27 mouse cellular contexts compared by ENCODE assay signal in the genomic region with DNA sequence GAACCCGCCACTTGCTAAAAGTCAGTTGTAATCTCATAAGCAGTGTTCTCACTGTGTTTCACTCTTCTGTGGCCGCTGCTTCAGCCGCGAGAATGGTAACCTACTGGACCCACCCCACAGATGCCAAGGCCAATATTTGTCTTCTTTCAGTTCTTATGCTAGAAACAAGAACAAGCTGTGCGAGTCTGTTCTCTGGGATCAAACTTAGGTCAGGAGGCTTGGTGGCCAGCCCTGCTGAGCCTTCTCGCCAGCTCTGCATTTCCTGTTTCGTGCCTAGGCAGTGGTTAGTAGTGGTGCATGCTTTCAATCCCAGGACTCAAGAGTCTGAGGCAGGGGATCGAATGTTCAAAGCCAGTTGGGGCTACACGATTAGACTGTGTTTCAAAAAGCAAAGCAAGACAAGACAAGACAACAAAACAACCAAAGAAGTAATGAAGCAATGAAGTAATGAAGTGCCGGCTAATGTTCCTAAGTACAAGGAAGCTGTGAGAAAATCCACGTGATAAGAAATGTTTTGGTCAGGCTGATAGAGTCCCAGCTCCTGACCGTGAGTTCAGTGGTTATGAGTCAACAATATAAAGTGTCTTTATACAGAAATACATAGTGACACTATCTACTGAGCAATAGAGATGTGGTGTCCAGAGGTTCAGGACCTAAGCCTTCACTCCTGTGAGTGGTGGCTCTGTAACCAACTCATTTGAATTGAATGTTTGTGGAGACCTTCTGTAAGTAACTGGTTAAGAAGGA. TPM values are rescaled to one million over a fixed set of nuclear protein-coding genes. Genes with fewer than 3 reads are reported as not detected.
A peak's percentile ranks its signal among the peaks of the same experiment; 100 is the strongest.
DNase-seq lines count a peak whose midpoint lies in the region; ATAC-seq and TF ChIP-seq lines count a peak whose summit lies in the region.
"Had no signal": no experiment of that assay in that cellular context is flagged by ENCODE, and none has a peak within 500 bp of the region (broad histone marks: within the 10 kb centered on the region; RNA-seq: fewer than 3 reads in every experiment).

No protein-coding gene starts in this region.

- no peak overlapping the region for H3K4me2 ChIP-seq in lung, postnatal 0 days (replicated peaks; ENCODE audit: low read depth, low read length)
- H3K4me2 ChIP-seq in stomach, embryonic 15.5 days: no peak overlapping the region
- H3K4me2 ChIP-seq: forebrain, embryonic 13.5 days; liver, embryonic 12.5 days; midbrain, embryonic 13.5 days had no signal

- no peak overlapping the region for H3K4me3 ChIP-seq in lung, postnatal 0 days (ENCODE audit: low read depth, low read length)
- H3K4me3 ChIP-seq in stomach, embryonic 15.5 days (replicated peaks): no peak overlapping the region
- H3K4me3 ChIP-seq in heart, embryonic 10.5 days: no peak overlapping the region
- H3K4me3 ChIP-seq: forebrain, embryonic 13.5 days; liver, embryonic 12.5 days; midbrain, embryonic 13.5 days; myocyte had no signal

- H3K27me3 ChIP-seq in lung, postnatal 0 days (replicated peaks; ENCODE audit: insufficient read depth, low read length): no peaks in the 10 kb centered on the region
- H3K27me3 ChIP-seq in stomach, embryonic 15.5 days (replicated peaks): no peaks in the 10 kb centered on the region
- H3K27me3 ChIP-seq in heart, embryonic 10.5 days (ENCODE audit: insufficient read depth, poor library complexity, severe bottlenecking): no peaks in the 10 kb centered on the region
- H3K27me3 ChIP-seq: forebrain, embryonic 13.5 days; liver, embryonic 12.5 days; midbrain, embryonic 13.5 days had no signal

- no peak for TF ChIP-seq EP300 in lung, postnatal 0 days (IDR thresholded peaks at IDR 0.05)

- no peak overlapping the region for H3K27ac ChIP-seq in lung, postnatal 0 days (ENCODE audit: low read length)
- H3K27ac ChIP-seq in stomach, embryonic 15.5 days: peak overlapping the region; percentile 13; the same call in 1 of the 2 replicates
- no peak overlapping the region for H3K27ac ChIP-seq in heart, embryonic 10.5 days
- H3K27ac ChIP-seq: forebrain, embryonic 13.5 days; hindbrain, postnatal 0 days; liver, embryonic 12.5 days; macrophage; midbrain, embryonic 13.5 days had no signal

- H3K36me3 ChIP-seq in lung, postnatal 0 days (ENCODE audit: insufficient read depth, low read length): no peaks in the 10 kb centered on the region
- H3K36me3 ChIP-seq in stomach, embryonic 15.5 days: no peaks in the 10 kb centered on the region
- no peaks in the 10 kb centered on the region for H3K36me3 ChIP-seq in heart, embryonic 10.5 days
- H3K36me3 ChIP-seq: liver, embryonic 12.5 days had no signal

- WGBS in lung, postnatal 0 days: 63% methylated on average over 12 of the region's 12 CpGs
- WGBS in stomach, embryonic 15.5 days: 71% methylated on average over 12 of the region's 12 CpGs
- WGBS in heart, embryonic 10.5 days: 82% methylated on average over 12 of the region's 12 CpGs

- peak; percentile 54 for ATAC-seq in lung, postnatal 0 days
- ATAC-seq in stomach, embryonic 15.5 days (ENCODE audit: insufficient read depth, low FRiP score, low read depth): peak; percentile 65
- ATAC-seq: forebrain, embryonic 13.5 days; hindbrain, postnatal 0 days; liver, embryonic 12.5 days; midbrain, embryonic 13.5 days had no signal

- DNase-seq in heart, adult 18-20 months: peak; percentile 12 to 36
- no peak for DNase-seq in heart, postnatal 4 days
- DNase-seq in 416B (ENCODE audit: low read depth): peak; percentile 15
- DNase-seq in lung, postnatal 0 days (ENCODE audit: low spot score): peak; percentile 33
- DNase-seq in Muller cell, postnatal 12 days (ENCODE audit: inconsistent ontology term): no peak
- DNase-seq in yolk sac, embryonic 10.5 days (ENCODE audit: low spot score): no peak
- no peak for DNase-seq in heart, embryonic 10.5 days (ENCODE audit: low spot score)
- DNase-seq: adrenal gland, adult 8-10 months; cerebellum, adult 11-12 months; cerebellum, postnatal 36 days; gastrocnemius, postnatal 36 days; kidney, adult 8-10 months; kidney, postnatal 36 days; left cerebral cortex, postnatal 4 days; retina, postnatal 1 day had no signal

- no peaks in the 10 kb centered on the region for H3K4me1 ChIP-seq in lung, postnatal 0 days (ENCODE audit: insufficient read depth, low read depth, low read length)
- H3K4me1 ChIP-seq in stomach, embryonic 15.5 days: no peaks in the 10 kb centered on the region
- peaks cover 7% of the 10 kb centered on the region for H3K4me1 ChIP-seq in heart, embryonic 10.5 days
- H3K4me1 ChIP-seq: midbrain, embryonic 13.5 days had no signal

- TF ChIP-seq CTCF in lung, postnatal 0 days (IDR thresholded peaks at IDR 0.05): no peak

- no peaks in the 10 kb centered on the region for H3K9me3 ChIP-seq in lung, postnatal 0 days (ENCODE audit: low read length)
- H3K9me3 ChIP-seq in stomach, embryonic 15.5 days: no peaks in the 10 kb centered on the region
- no peaks in the 10 kb centered on the region for H3K9me3 ChIP-seq in heart, embryonic 10.5 days
- H3K9me3 ChIP-seq: forebrain, embryonic 13.5 days; liver, embryonic 12.5 days; midbrain, embryonic 13.5 days had no signal

- H3K9ac ChIP-seq in lung, postnatal 0 days (replicated peaks; ENCODE audit: low read depth): no peak overlapping the region
- H3K9ac ChIP-seq in stomach, embryonic 15.5 days: no peak overlapping the region
- H3K9ac ChIP-seq: forebrain, embryonic 13.5 days; liver, embryonic 12.5 days; midbrain, embryonic 13.5 days had no signal

RNA-seq across cellular contexts. Expression of a gene that starts 9.2 kb away (rescaled TPM):
- total RNA-seq in heart, adult 18-20 months (2021): 10 to 100 TPM; 12.9 to 14.0 TPM
- total RNA-seq in heart, postnatal 4 days (2021): 10 to 100 TPM; 14.0 to 15.9 TPM
- 7.1 and 11.2 TPM in 2 replicates for polyA plus RNA-seq in lung, postnatal 0 days (2015; fragmentation: Nextera tagmentation; extraction: Ambion mirVana)
- polyA plus RNA-seq in stomach, embryonic 15.5 days (2015; fragmentation: Nextera tagmentation; extraction: Ambion mirVana): 9.9 and 12.4 TPM in 2 replicates
- 6.7 and 7.2 TPM in 2 replicates for polyA plus RNA-seq in heart, embryonic 10.5 days (2016; fragmentation: Nextera tagmentation; extraction: Ambion mirVana)

RNA-seq across cellular contexts. Expression of a gene that starts 15.2 kb away (rescaled TPM):
- total RNA-seq in heart, adult 18-20 months (2021): 10 to 100 TPM; 39.2 to 39.6 TPM
- total RNA-seq in heart, postnatal 4 days (2021): 10 to 100 TPM; 44.7 to 46.9 TPM
- 67.6 and 68.1 TPM in 2 replicates for polyA plus RNA-seq in lung, postnatal 0 days (2015; fragmentation: Nextera tagmentation; extraction: Ambion mirVana)
- 79.5 and 81.0 TPM in 2 replicates for polyA plus RNA-seq in stomach, embryonic 15.5 days (2015; fragmentation: Nextera tagmentation; extraction: Ambion mirVana)
- polyA plus RNA-seq in heart, embryonic 10.5 days (2016; fragmentation: Nextera tagmentation; extraction: Ambion mirVana): 37.8 and 52.6 TPM in 2 replicates

RNA-seq across cellular contexts. Expression of a gene that starts 30.6 kb away (rescaled TPM):
- not detected for total RNA-seq in heart, adult 18-20 months (2021)
- total RNA-seq in heart, postnatal 4 days (2021): not detected
- polyA plus RNA-seq in lung, postnatal 0 days (2015; fragmentation: Nextera tagmentation; extraction: Ambion mirVana): not detected in 2 replicates
- not detected in 2 replicates for polyA plus RNA-seq in stomach, embryonic 15.5 days (2015; fragmentation: Nextera tagmentation; extraction: Ambion mirVana)
- polyA plus RNA-seq in heart, embryonic 10.5 days (2016; fragmentation: Nextera tagmentation; extraction: Ambion mirVana): not detected in 2 replicates
- total RNA-seq: adrenal gland, adult 8-10 months; gastrocnemius, postnatal 36 days; hematopoietic stem cell, adult 5-6 weeks; hindbrain, postnatal 0 days; layer of hippocampus, postnatal 10 days; left cerebral cortex, postnatal 4 days; neutrophil, adult 5-6 weeks had no signal
- polyA plus RNA-seq: brain, embryonic 14.5 days; forebrain, embryonic 13.5 days; heart, embryonic 14.5 days; hindbrain, postnatal 0 days; liver, embryonic 12.5 days; macrophage; midbrain, embryonic 13.5 days; myocyte had no signal

Comparison
In these comparisons a context has a peak if more than half of its experiments do, and no peak if none do; other contexts are left out.
1. DNase-seq: peak in heart, adult 18-20 months (2 of 2), 416B (single experiment) and lung, postnatal 0 days (single experiment); none in heart, postnatal 4 days (single experiment), Muller cell, postnatal 12 days (single experiment), yolk sac, embryonic 10.5 days (single experiment) and heart, embryonic 10.5 days (single experiment).